Mouse (Mus musculus) C2C12 (cell line): ENCODE measurements around the gene Olfr1497. TPM values are rescaled to one million over a fixed set of nuclear protein-coding genes. Genes with fewer than 3 reads are reported as not detected.
"Not testable (repeated sequence)": the region's sequence is repeated elsewhere in the genome, so short reads cannot be mapped to it uniquely, and the experiment has no call there.

ENCODE experiments used
- H3K27me3 ChIP-seq: one replicate; pipeline ENCODE4 v1.6.1; 2011; ENCODE audit not compliant: control insufficient read depth, insufficient read depth, insufficient read length
- H3K36me3 ChIP-seq: one replicate; pipeline ENCODE4 v1.6.1; 2011; ENCODE audit not compliant: control insufficient read depth, insufficient read depth
- H3K4me3 ChIP-seq: one replicate; pipeline ENCODE4 v1.5.1; 2011; ENCODE audit warnings: mild to moderate bottlenecking, control low read depth; ENCODE audit not compliant: poor library complexity, insufficient read depth, severe bottlenecking
- H3K79me2 ChIP-seq: one replicate; pipeline ENCODE4 v1.6.1; 2011; ENCODE audit not compliant: control insufficient read depth, insufficient read depth
- H3K79me3 ChIP-seq: one replicate; pipeline ENCODE4 v1.6.1; 2011; ENCODE audit warnings: low read depth, control low read depth
- H3ac ChIP-seq: one replicate; pipeline ENCODE3; 2011; ENCODE audit warnings: low read depth; ENCODE audit not compliant: control insufficient read depth, insufficient read length
- CEBPB ChIP-seq: IDR thresholded peaks from one replicate; pipeline ENCODE4 v1.6.1; 2011; ENCODE audit warnings: low read depth, mild to moderate bottlenecking, control low read depth, moderate library complexity
- CTCF ChIP-seq: IDR thresholded peaks from one replicate; pipeline ENCODE4 v1.5.1; 2011; ENCODE audit not compliant: control insufficient read depth, insufficient read depth, insufficient read length
- FOSL1 ChIP-seq: IDR thresholded peaks from one replicate; pipeline ENCODE4 v1.8.0; 2011; ENCODE audit warnings: mild to moderate bottlenecking, low read length; ENCODE audit not compliant: poor library complexity, insufficient read depth, severe bottlenecking
- MAX ChIP-seq: IDR thresholded peaks from one replicate; pipeline ENCODE4 v1.6.1; 2011; ENCODE audit warnings: mild to moderate bottlenecking, control low read depth
- MYOD1 ChIP-seq: IDR thresholded peaks from one replicate; pipeline ENCODE4 v1.6.1; 2011; ENCODE audit warnings: low read depth; ENCODE audit not compliant: control insufficient read depth, insufficient read length
- MYOG ChIP-seq: IDR thresholded peaks from one replicate; pipeline ENCODE4 v1.6.1; 2011; ENCODE audit not compliant: control insufficient read depth, insufficient read length; ENCODE audit errors: extremely low read depth
- USF1 ChIP-seq: IDR thresholded peaks from one replicate; pipeline ENCODE4 v1.6.1; 2011; ENCODE audit warnings: low read depth, mild to moderate bottlenecking, control low read depth, moderate library complexity
- polyA plus RNA-seq: library from polyadenylated mRNA; unstranded; fragments of >200 nt; fragmentation: generic; extraction: Trizol; gene quantifications from one replicate; pipeline ENCODE4 v1.2.1, GENCODE M21; 2012; ENCODE audit warnings: missing spikeins

The Olfr1497 gene
- polyA plus RNA-seq, 1 experiment: not detected

- Histone ChIP-seq H3K36me3 (no peaks in the 10 kb centered on the region), H3K27me3 (no peaks in the 10 kb centered on the region), H3ac (no peak overlapping the region), H3K79me2 (no peaks in the 10 kb centered on the region), H3K79me3 (no peaks in the 10 kb centered on the region), H3K4me3 (no peak overlapping the region)
- TF ChIP-seq MAX (no peak), MYOG (no peak), CEBPB (no peak), MYOD1 (no peak), CTCF (no peak), USF1 (no peak), FOSL1 (no peak)
Measured at GRCm38 (mm10) chr19:13812823-13813222, 14.8 kb upstream of the Olfr1497 start.

GRCm38 (mm10) chr19:13805486-13805885 lies 7.5 kb upstream of the Olfr1497 start:
- H3ac ChIP-seq: not testable (repeated sequence)

GRCm38 (mm10) chr19:13777578-13777977 lies 20.4 kb downstream of the Olfr1497 start, which contains the start of gene Olfr1496:
Gene Olfr1496, plus strand, starts transcription at chr19:13777878.
- Histone ChIP-seq H3K36me3 (no peaks in the 10 kb centered on the region), H3K79me2 (no peaks in the 10 kb centered on the region), H3ac (no peak within 1 kb of the TSS), H3K27me3 (no peaks in the 10 kb centered on the region), H3K79me3 (no peaks in the 10 kb centered on the region), H3K4me3 (no peak within 1 kb of the TSS)
- TF ChIP-seq CTCF (no peak), MAX (no peak), CEBPB (no peak), FOSL1 (no peak), MYOG (no peak), USF1 (no peak), MYOD1 (no peak)

More at GRCm38 (mm10) chr19:13805486-13805885, 7.5 kb upstream of the Olfr1497 start:
- H3K4me3 ChIP-seq, H3K79me2 ChIP-seq, H3K27me3 ChIP-seq, H3K79me3 ChIP-seq, H3K36me3 ChIP-seq: not testable (repeated sequence)

- H3K79me3 ChIP-seq: no peaks in the 10 kb centered on the region
- H3K27me3 ChIP-seq: no peaks in the 10 kb centered on the region
- H3K4me3 ChIP-seq: no peak overlapping the region
- H3ac ChIP-seq: no peak overlapping the region
- TF ChIP-seq CEBPB (no peak), MAX (no peak), USF1 (no peak), FOSL1 (no peak), MYOG (no peak), MYOD1 (no peak), CTCF (no peak)
- H3K79me2 ChIP-seq: no peaks in the 10 kb centered on the region
- H3K36me3 ChIP-seq: no peaks in the 10 kb centered on the region
Measured at GRCm38 (mm10) chr19:13768565-13769276, 29.3 kb downstream of the Olfr1497 start.

- Histone ChIP-seq H3K79me3 (no peaks in the 10 kb centered on the region), H3K27me3 (no peaks in the 10 kb centered on the region), H3K4me3 (no peak within 1 kb of the TSS), H3K79me2 (no peaks in the 10 kb centered on the region), H3ac (no peak within 1 kb of the TSS), H3K36me3 (no peaks in the 10 kb centered on the region)
- no peak for TF ChIP-seq CTCF
- no peak for TF ChIP-seq MYOD1
- no peak for TF ChIP-seq CEBPB
- no peak for TF ChIP-seq USF1
- TF ChIP-seq FOSL1: no peak
- TF ChIP-seq MAX: no peak
- no peak for TF ChIP-seq MYOG
Measured at GRCm38 (mm10) chr19:13764306-13764705, 33.7 kb downstream of the Olfr1497 start, which contains the start of gene Olfr1495. Gene Olfr1495, plus strand, starts transcription at chr19:13764606.

GRCm38 (mm10) chr19:13749366-13749765 lies 48.6 kb downstream of the Olfr1497 start:
- Histone ChIP-seq H3K4me3 (no peak overlapping the region), H3K27me3 (no peaks in the 10 kb centered on the region), H3K79me2 (no peaks in the 10 kb centered on the region), H3K79me3 (no peaks in the 10 kb centered on the region), H3ac (no peak overlapping the region), H3K36me3 (no peaks in the 10 kb centered on the region)
- TF ChIP-seq MAX (no peak), CTCF (no peak), CEBPB (no peak), MYOG (no peak), FOSL1 (no peak), USF1 (no peak), MYOD1 (no peak)

Other genes with a start within 250 kb of the Olfr1497 start
- not detected for gene Olfr1484, start 214.7 kb downstream of the Olfr1497 start, polyA plus RNA-seq
- not detected for gene Olfr1487, start 180.8 kb downstream of the Olfr1497 start, polyA plus RNA-seq
- not detected for gene Olfr1489, start 166.6 kb downstream of the Olfr1497 start, polyA plus RNA-seq
- gene Olfr1490, start 147.1 kb downstream of the Olfr1497 start, polyA plus RNA-seq: not detected
- not detected for gene Olfr1491, start 100.9 kb downstream of the Olfr1497 start, polyA plus RNA-seq
- not detected for gene Olfr1493-ps1, start 74.9 kb downstream of the Olfr1497 start, polyA plus RNA-seq
- gene Olfr1494, start 58.5 kb downstream of the Olfr1497 start, polyA plus RNA-seq: not detected
- gene Olfr1495, start 33.6 kb downstream of the Olfr1497 start, polyA plus RNA-seq: not detected
- gene Olfr1496, start 20.3 kb downstream of the Olfr1497 start, polyA plus RNA-seq: not detected
- not detected for gene Olfr1499, start 21.2 kb upstream of the Olfr1497 start, polyA plus RNA-seq
- gene Olfr1500, start 32.3 kb upstream of the Olfr1497 start, polyA plus RNA-seq: not detected
- not detected for gene Olfr1501, start 52.5 kb upstream of the Olfr1497 start, polyA plus RNA-seq
- gene Olfr1502, start 63.6 kb upstream of the Olfr1497 start, polyA plus RNA-seq: not detected
- gene Olfr1504, start 99.7 kb upstream of the Olfr1497 start, polyA plus RNA-seq: not detected
- gene Olfr1505, start 115.3 kb upstream of the Olfr1497 start, polyA plus RNA-seq: not detected